Mouse (Mus musculus) midbrain, embryonic 15.5 days (tissue): ENCODE measurements around the gene Sac3d1. TPM values are rescaled to one million over a fixed set of nuclear protein-coding genes. Genes with fewer than 3 reads are reported as not detected.

ENCODE experiments used
- ATAC-seq: fragments of 200-750 bp; cut with Nextera tagmentation; replicated peaks from 2 replicates; pipeline ENCODE4 v1.8.0; 2017; ENCODE audit warnings: moderate TSS enrichment
- H3K27ac ChIP-seq: fragments of 300-500 bp; sonication (generic); 2 replicates; pipeline ENCODE4 v1.5.1; 2015; ENCODE audit warnings: mild to moderate bottlenecking, inconsistent platforms
- H3K27me3 ChIP-seq: fragments of 300-500 bp; sonication (generic); replicated peaks from 2 replicates; pipeline ENCODE4 v1.6.1; 2015; ENCODE audit warnings: inconsistent platforms
- H3K36me3 ChIP-seq: fragments of 300-500 bp; sonication (generic); replicated peaks from 2 replicates; pipeline ENCODE4 v1.6.1; 2015; ENCODE audit warnings: inconsistent platforms
- H3K4me1 ChIP-seq: fragments of 300-500 bp; sonication (generic); 2 replicates; pipeline ENCODE4 v1.6.1; 2015; ENCODE audit warnings: inconsistent platforms
- H3K4me2 ChIP-seq: fragments of 300-500 bp; sonication (generic); 2 replicates; pipeline ENCODE4 v1.6.1; 2015; ENCODE audit warnings: inconsistent platforms, mild to moderate bottlenecking, moderate library complexity
- H3K4me3 ChIP-seq: fragments of 300-500 bp; sonication (generic); 2 replicates; pipeline ENCODE4 v1.5.1; 2015; ENCODE audit warnings: mild to moderate bottlenecking, inconsistent platforms
- H3K9ac ChIP-seq: fragments of 300-500 bp; sonication (generic); 2 replicates; pipeline ENCODE4 v1.6.1; 2015; ENCODE audit warnings: mild to moderate bottlenecking, inconsistent platforms
- H3K9me3 ChIP-seq: fragments of 300-500 bp; sonication (generic); 2 replicates; pipeline ENCODE4 v1.6.1; 2016; ENCODE audit warnings: inconsistent platforms
- WGBS: fragments of 180-500 bp; shearing (Covaris S2); methylation state at CpG from one replicate; pipeline ENCODE4 v1.1.7; 2015; ENCODE audit warnings: mixed read lengths; 5-methylcytosine and 5-hydroxymethylcytosine counted together
- polyA plus RNA-seq: library from polyadenylated mRNA; unstranded; fragments of >200 nt; fragmentation: Nextera tagmentation; extraction: Ambion mirVana; gene quantifications from 2 replicates; pipeline ENCODE4 v1.2.1, GENCODE M21; 2015

The Sac3d1 gene
- 48.3 and 51.2 TPM in 2 replicates for polyA plus RNA-seq

GRCm38 (mm10) chr19:6117986-6118676, at the start of gene Sac3d1:
Sac3d1 (minus strand) TSS chr19:6118650.
- peaks cover 16% of the 10 kb centered on the region for H3K36me3 ChIP-seq
- peak within 1 kb of the TSS; percentile 71 for H3K4me3 ChIP-seq
- H3K9ac ChIP-seq = peak within 1 kb of the TSS; percentile 75
- H3K27ac ChIP-seq = peak within 1 kb of the TSS; percentile 93
- H3K9me3 ChIP-seq = no peaks in the 10 kb centered on the region
- no peaks in the 10 kb centered on the region for H3K27me3 ChIP-seq
- H3K4me1 ChIP-seq = peaks cover 29% of the 10 kb centered on the region
- WGBS = under 1% methylated on average over 77 of the region's 77 CpGs
- peak within 1 kb of the TSS; percentile 94 for H3K4me2 ChIP-seq
- peak; percentile 90 for ATAC-seq

DNA sequence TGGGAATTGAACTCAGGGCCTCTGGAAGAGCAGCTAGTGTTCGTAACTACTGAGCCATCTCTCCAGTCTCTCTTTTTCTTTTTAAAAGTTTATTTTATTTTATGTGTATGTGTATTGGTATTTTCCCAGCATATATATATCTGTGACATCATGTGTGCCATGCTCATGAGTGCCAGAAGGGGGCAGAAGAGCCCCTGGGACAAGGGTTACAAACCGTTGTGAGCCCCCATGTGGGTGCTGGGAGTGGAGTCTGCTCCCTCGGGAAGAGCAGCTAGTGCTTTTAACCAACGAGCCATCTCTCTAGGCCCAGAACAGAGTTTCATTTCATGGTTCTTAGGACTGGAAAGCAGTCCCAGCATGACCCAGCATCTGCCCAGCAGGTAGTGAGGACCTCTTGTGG, 48.3 kb upstream of the Sac3d1 start:
- WGBS = 73% methylated on average over 4 of the region's 4 CpGs
- Histone ChIP-seq H3K27me3 (no peaks in the 10 kb centered on the region), H3K9me3 (no peaks in the 10 kb centered on the region), H3K9ac (no peak overlapping the region), H3K27ac (no peak overlapping the region), H3K4me1 (no peaks in the 10 kb centered on the region), H3K4me2 (no peak overlapping the region), H3K4me3 (no peak overlapping the region), H3K36me3 (no peaks in the 10 kb centered on the region)
- ATAC-seq = no peak

DNA sequence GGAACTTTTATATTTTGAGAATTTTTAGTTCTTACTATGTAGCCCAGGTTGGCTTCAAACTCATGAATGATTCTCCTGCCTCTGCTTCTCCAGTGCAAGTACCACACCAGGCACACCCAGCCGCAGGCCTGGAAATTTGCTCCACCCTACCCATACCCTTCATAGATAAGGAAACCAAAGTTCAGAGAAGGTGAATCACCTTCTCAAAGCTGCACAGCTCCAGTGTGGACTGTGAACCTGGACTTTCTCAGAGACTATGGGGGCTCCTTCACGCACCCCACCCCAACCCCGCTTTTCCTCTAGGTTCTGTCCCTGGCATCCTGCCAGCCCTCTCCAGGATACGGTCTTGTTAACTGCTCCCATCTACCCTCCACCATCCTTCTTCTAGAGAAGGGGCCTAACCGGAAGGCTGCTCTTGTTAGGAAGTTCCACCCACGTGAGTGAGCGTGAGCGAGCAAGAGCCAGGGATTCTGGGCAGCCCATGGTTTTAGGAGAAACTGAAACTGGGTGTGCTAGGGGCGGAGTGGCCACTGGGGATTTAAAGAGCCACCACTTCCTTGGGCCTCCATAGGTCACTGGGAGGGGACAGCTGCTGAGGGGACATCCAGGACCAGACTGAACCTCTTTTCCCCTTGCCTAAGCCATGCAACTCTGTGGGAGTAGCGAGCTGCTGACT, 45.6 kb upstream of the Sac3d1 start:
- 73% methylated on average over 10 of the region's 10 CpGs for WGBS
- H3K4me2 ChIP-seq = no peak overlapping the region
- H3K36me3 ChIP-seq = no peaks in the 10 kb centered on the region
- no peak for ATAC-seq
- no peaks in the 10 kb centered on the region for H3K4me1 ChIP-seq
- H3K9me3 ChIP-seq = no peaks in the 10 kb centered on the region
- no peaks in the 10 kb centered on the region for H3K27me3 ChIP-seq
- H3K27ac ChIP-seq = no peak overlapping the region
- H3K9ac ChIP-seq = no peak overlapping the region
- H3K4me3 ChIP-seq = no peak overlapping the region

GRCm38 (mm10) chr19:6157220-6157619, 38.8 kb upstream of the Sac3d1 start:
- no peaks in the 10 kb centered on the region for H3K4me1 ChIP-seq
- no peaks in the 10 kb centered on the region for H3K9me3 ChIP-seq
- no peak for ATAC-seq
- H3K9ac ChIP-seq = no peak overlapping the region
- WGBS = 78% methylated on average over 6 of the region's 6 CpGs
- no peak overlapping the region for H3K4me3 ChIP-seq
- H3K27ac ChIP-seq = no peak overlapping the region
- no peaks in the 10 kb centered on the region; the same call in 1 of the 2 replicates for H3K27me3 ChIP-seq
- H3K36me3 ChIP-seq = no peaks in the 10 kb centered on the region
- H3K4me2 ChIP-seq = no peak overlapping the region

DNA sequence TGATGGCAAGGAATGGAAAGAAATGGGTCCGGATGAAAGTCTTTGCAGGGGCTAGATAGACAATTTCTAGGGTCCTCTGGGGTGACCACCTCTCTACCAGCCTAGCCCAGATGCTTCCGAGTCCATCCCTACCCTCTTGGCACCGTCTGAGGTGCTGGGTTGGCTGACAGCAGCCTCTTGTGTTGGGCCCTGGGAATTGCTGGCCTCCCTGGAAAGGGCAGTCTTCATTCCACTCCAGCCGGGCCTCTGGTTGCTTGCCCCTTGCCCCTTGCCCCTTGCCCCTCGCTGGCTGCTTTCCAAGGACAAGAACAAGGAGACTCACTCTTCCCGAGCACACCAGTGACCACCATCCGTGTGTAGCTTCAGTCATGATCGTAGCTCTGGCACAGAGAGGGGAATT, 37.9 kb upstream of the Sac3d1 start:
- no peaks in the 10 kb centered on the region for H3K9me3 ChIP-seq

GRCm38 (mm10) chr19:6155174-6155573, 36.7 kb upstream of the Sac3d1 start:
- Histone ChIP-seq H3K27ac (no peak overlapping the region), H3K4me2 (no peak overlapping the region), H3K4me3 (no peak overlapping the region), H3K9me3 (no peaks in the 10 kb centered on the region), H3K9ac (no peak overlapping the region), H3K27me3 (no peaks in the 10 kb centered on the region; the same call in 1 of the 2 replicates), H3K4me1 (no peaks in the 10 kb centered on the region), H3K36me3 (no peaks in the 10 kb centered on the region)
- no peak for ATAC-seq
- WGBS = 86% methylated on average over 9 of the region's 9 CpGs

More for the DNA sequence above, 37.9 kb upstream of the Sac3d1 start:
- Histone ChIP-seq H3K36me3 (no peaks in the 10 kb centered on the region), H3K4me1 (no peaks in the 10 kb centered on the region), H3K4me3 (no peak overlapping the region), H3K27me3 (no peaks in the 10 kb centered on the region; the same call in 1 of the 2 replicates), H3K9ac (no peak overlapping the region), H3K4me2 (no peak overlapping the region), H3K27ac (no peak overlapping the region)
- no peak for ATAC-seq
- WGBS = 69% methylated on average over 8 of the region's 8 CpGs

- ATAC-seq = no peak
- H3K36me3 ChIP-seq = no peaks in the 10 kb centered on the region
- 78% methylated on average over 5 of the region's 5 CpGs for WGBS
- H3K27me3 ChIP-seq = no peaks in the 10 kb centered on the region
- H3K9me3 ChIP-seq = no peaks in the 10 kb centered on the region
- H3K9ac ChIP-seq = no peak overlapping the region
- H3K4me1 ChIP-seq = peaks cover 8% of the 10 kb centered on the region
- no peak overlapping the region for H3K4me2 ChIP-seq
- H3K4me3 ChIP-seq = no peak overlapping the region
- H3K27ac ChIP-seq = no peak overlapping the region
These were observed 26.4 kb upstream of the Sac3d1 start for GRCm38 (mm10) chr19:6144842-6145241.

GRCm38 (mm10) chr19:6141394-6141749, 22.9 kb upstream of the Sac3d1 start, which contains the start of gene Arl2:
Arl2 (minus strand) TSS chr19:6141548.
- peak within 1 kb of the TSS; percentile 68 for H3K4me3 ChIP-seq
- peaks cover 14% of the 10 kb centered on the region for H3K4me1 ChIP-seq
- peak; percentile 82 for ATAC-seq
- H3K27me3 ChIP-seq = no peaks in the 10 kb centered on the region
- peak within 1 kb of the TSS; percentile 80 for H3K4me2 ChIP-seq
- peaks cover 4% of the 10 kb centered on the region; the same call in 1 of the 2 replicates for H3K36me3 ChIP-seq
- peak within 1 kb of the TSS; percentile 85 for H3K9ac ChIP-seq
- no peaks in the 10 kb centered on the region for H3K9me3 ChIP-seq
- WGBS = under 1% methylated on average over 15 of the region's 15 CpGs
- H3K27ac ChIP-seq = peak within 1 kb of the TSS; percentile 99

DNA sequence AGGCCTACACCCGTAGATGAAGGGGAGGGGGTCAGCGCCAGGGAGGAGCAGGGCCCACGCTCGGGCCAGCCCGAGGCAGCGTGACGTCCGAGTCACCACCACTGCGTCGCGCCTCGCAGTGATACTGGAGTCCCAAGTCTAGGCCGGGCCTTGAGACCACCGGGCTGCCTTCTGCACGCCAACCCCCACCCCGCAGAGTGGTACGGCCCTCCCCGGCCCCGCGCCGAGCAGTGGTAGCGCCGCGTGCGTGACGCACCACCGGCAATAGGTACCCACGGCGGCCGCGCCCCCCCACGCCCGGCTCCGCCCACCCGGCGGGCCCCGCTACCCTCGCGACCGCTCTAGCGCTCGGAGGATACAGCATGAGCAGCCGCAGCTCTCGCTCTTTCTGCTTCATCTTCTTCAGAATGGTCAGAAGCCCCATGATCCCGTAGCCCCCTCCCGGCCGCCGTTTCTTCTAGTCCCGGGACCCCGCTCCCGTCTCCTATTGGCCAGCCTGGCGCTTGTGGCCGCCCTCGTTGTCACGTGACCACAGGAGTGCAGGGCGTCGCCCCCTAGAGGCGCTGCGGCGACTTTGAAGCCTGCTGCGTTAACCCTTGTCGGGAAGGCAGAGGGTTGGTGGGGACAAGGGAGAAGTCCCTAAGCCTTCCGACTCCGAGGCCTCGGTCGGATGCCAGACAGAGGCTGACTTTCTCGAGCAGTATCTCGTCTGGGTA, 22.4 kb upstream of the Sac3d1 start, which contains the start of gene Batf2:
Gene Batf2, plus strand, starts transcription at position 306 of the 716 bp plus-strand sequence.
- Histone ChIP-seq H3K27me3 (no peaks in the 10 kb centered on the region), H3K4me1 (peaks cover 14% of the 10 kb centered on the region), H3K4me2 (peak within 1 kb of the TSS; percentile 80), H3K36me3 (peaks cover 7% of the 10 kb centered on the region; the same call in 1 of the 2 replicates), H3K27ac (peak within 1 kb of the TSS; percentile 99), H3K9me3 (no peaks in the 10 kb centered on the region), H3K4me3 (peak within 1 kb of the TSS; percentile 68), H3K9ac (peak within 1 kb of the TSS; percentile 85)
- peak; percentile 93 for ATAC-seq
- WGBS = under 1% methylated on average over 68 of the region's 68 CpGs

DNA sequence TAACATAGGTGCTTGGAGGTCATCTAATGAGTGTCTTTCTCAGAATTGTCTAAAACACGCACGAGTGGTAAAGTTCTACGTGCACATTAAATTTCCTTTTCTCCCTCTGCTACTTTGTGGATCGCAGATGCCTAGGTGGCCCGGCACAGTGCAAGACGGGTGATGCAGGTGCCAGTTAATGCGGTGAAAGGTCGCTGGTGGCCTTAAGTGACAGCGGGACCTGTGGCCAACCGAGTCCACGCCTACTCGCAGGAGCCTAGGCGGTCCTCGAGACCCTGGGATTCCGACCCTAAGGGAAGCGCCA, 21.9 kb upstream of the Sac3d1 start:
- H3K4me1 ChIP-seq = peaks cover 14% of the 10 kb centered on the region
- peak overlapping the region; percentile 68 for H3K4me3 ChIP-seq
- peak overlapping the region; percentile 80 for H3K4me2 ChIP-seq
- peaks cover 12% of the 10 kb centered on the region; the same call in 1 of the 2 replicates for H3K36me3 ChIP-seq
- H3K27ac ChIP-seq = peak overlapping the region; percentile 99
- H3K9ac ChIP-seq = peak overlapping the region; percentile 85
- no peaks in the 10 kb centered on the region for H3K27me3 ChIP-seq
- 7% methylated on average over 16 of the region's 16 CpGs for WGBS
- no peak for ATAC-seq
- no peaks in the 10 kb centered on the region for H3K9me3 ChIP-seq

GRCm38 (mm10) chr19:6139701-6140100, 21.3 kb upstream of the Sac3d1 start:
- Histone ChIP-seq H3K9ac (peak overlapping the region; percentile 85), H3K4me1 (peaks cover 14% of the 10 kb centered on the region), H3K4me2 (peak overlapping the region; percentile 80), H3K4me3 (peak overlapping the region; percentile 68), H3K27me3 (no peaks in the 10 kb centered on the region), H3K9me3 (no peaks in the 10 kb centered on the region), H3K27ac (peak overlapping the region; percentile 99), H3K36me3 (peaks cover 12% of the 10 kb centered on the region; the same call in 1 of the 2 replicates)
- WGBS = 96% methylated on average over 6 of the region's 6 CpGs
- no peak for ATAC-seq

- Histone ChIP-seq H3K4me1 (peaks cover 10% of the 10 kb centered on the region), H3K36me3 (peaks cover 12% of the 10 kb centered on the region; the same call in 1 of the 2 replicates), H3K4me2 (no peak overlapping the region), H3K4me3 (no peak overlapping the region), H3K27ac (no peak overlapping the region), H3K9me3 (no peaks in the 10 kb centered on the region), H3K27me3 (no peaks in the 10 kb centered on the region), H3K9ac (no peak overlapping the region)
- no peak for ATAC-seq
- WGBS = 75% methylated on average over 3 of the region's 3 CpGs
These were observed 17.9 kb upstream of the Sac3d1 start for GRCm38 (mm10) chr19:6136397-6136796.
